Mouse (Mus musculus) embryonic facial prominence, embryonic 15.5 days (tissue): ENCODE measurements at regions not wholly inside any gene's neighbourhood (a gene's known extent, or its start where the extent isn't known, plus 50 kb on each side); places are given as distances from the start of the nearest gene placed in this dataset.

Source experiments
- ATAC-seq: fragments of 200-750 bp; cut with Nextera tagmentation; 2 replicates; pipeline ENCODE4 v1.8.0; 2017; ENCODE audit warnings: low read depth, moderate TSS enrichment; ENCODE audit not compliant: insufficient number of reproducible peaks, low FRiP score, low TSS enrichment
- H3K27ac ChIP-seq: fragments of 300-500 bp; sonication (generic); replicated peaks from 2 replicates; pipeline ENCODE4 v1.5.1; 2015; ENCODE audit warnings: mild to moderate bottlenecking, inconsistent platforms
- H3K27me3 ChIP-seq: fragments of 300-500 bp; sonication (generic); 2 replicates; pipeline ENCODE4 v1.6.1; 2015; ENCODE audit warnings: inconsistent platforms
- H3K36me3 ChIP-seq: fragments of 300-500 bp; sonication (generic); 2 replicates; pipeline ENCODE4 v1.6.1; 2015; ENCODE audit warnings: mild to moderate bottlenecking, inconsistent platforms
- H3K4me1 ChIP-seq: fragments of 300-500 bp; sonication (generic); 2 replicates; pipeline ENCODE4 v1.6.1; 2015; ENCODE audit warnings: inconsistent platforms
- H3K4me2 ChIP-seq: fragments of 300-500 bp; sonication (generic); replicated peaks from 2 replicates; pipeline ENCODE4 v1.6.1; 2015; ENCODE audit warnings: mild to moderate bottlenecking, inconsistent platforms
- H3K4me3 ChIP-seq: fragments of 300-500 bp; sonication (generic); replicated peaks from 2 replicates; pipeline ENCODE4 v1.5.1; 2015; ENCODE audit warnings: mild to moderate bottlenecking, inconsistent platforms
- H3K9ac ChIP-seq: fragments of 300-500 bp; sonication (generic); 2 replicates; pipeline ENCODE4 v1.6.1; 2015; ENCODE audit warnings: inconsistent platforms
- H3K9me3 ChIP-seq: fragments of 300-500 bp; sonication (generic); replicated peaks from 2 replicates; pipeline ENCODE4 v1.6.1; 2016; ENCODE audit warnings: inconsistent platforms
- WGBS: fragments of 180-500 bp; shearing (Covaris S2); methylation state at CpG from one replicate; pipeline ENCODE4 v1.1.7; 2015; 5-methylcytosine and 5-hydroxymethylcytosine counted together

- no peak for ATAC-seq
- H3K9ac ChIP-seq: no peak overlapping the region
- 72% methylated on average over 5 of the region's 5 CpGs for WGBS
- peaks cover 16% of the 10 kb centered on the region for H3K4me1 ChIP-seq
- H3K4me3 ChIP-seq: no peak overlapping the region
- no peaks in the 10 kb centered on the region for H3K36me3 ChIP-seq
- no peak overlapping the region for H3K4me2 ChIP-seq
- no peaks in the 10 kb centered on the region for H3K27me3 ChIP-seq
- no peaks in the 10 kb centered on the region for H3K9me3 ChIP-seq
- H3K27ac ChIP-seq: no peak overlapping the region
These were observed 93.3 kb upstream of the Ankrd55 start for GRCm38 (mm10) chr13:112194991-112195390.

GRCm38 (mm10) chr13:112196789-112197188 is 91.5 kb upstream of the Ankrd55 start:
- Histone ChIP-seq H3K9me3 (no peaks in the 10 kb centered on the region), H3K4me2 (peak overlapping the region; percentile 44), H3K4me3 (peak overlapping the region; percentile 15), H3K27ac (no peak overlapping the region), H3K9ac (no peak overlapping the region), H3K4me1 (peaks cover 16% of the 10 kb centered on the region), H3K36me3 (no peaks in the 10 kb centered on the region), H3K27me3 (no peaks in the 10 kb centered on the region)
- no peak for ATAC-seq
- 6% methylated on average over 13 of the region's 13 CpGs for WGBS

- 83% methylated on average over 8 of the region's 8 CpGs for WGBS
- ATAC-seq: no peak
- Histone ChIP-seq H3K9me3 (no peaks in the 10 kb centered on the region), H3K27me3 (no peaks in the 10 kb centered on the region), H3K4me1 (0 out of 2 replicates have a peak, but pooled peaks cover 9% of the 10 kb centered on the region), H3K4me3 (no peak overlapping the region), H3K27ac (no peak overlapping the region), H3K9ac (no peak overlapping the region), H3K4me2 (no peak overlapping the region), H3K36me3 (no peaks in the 10 kb centered on the region)
These were observed 84.5 kb upstream of the Ankrd55 start for GRCm38 (mm10) chr13:112203721-112204120.

GRCm38 (mm10) chr13:112204204-112204603 is 84.0 kb upstream of the Ankrd55 start:
- Histone ChIP-seq H3K9me3 (no peaks in the 10 kb centered on the region), H3K36me3 (no peaks in the 10 kb centered on the region), H3K27ac (no peak overlapping the region), H3K4me2 (no peak overlapping the region), H3K27me3 (no peaks in the 10 kb centered on the region), H3K4me1 (0 out of 2 replicates have a peak, but pooled peaks cover 9% of the 10 kb centered on the region), H3K4me3 (no peak overlapping the region), H3K9ac (no peak overlapping the region)
- no peak for ATAC-seq
- WGBS: 79% methylated on average over 3 of the region's 3 CpGs

GRCm38 (mm10) chr13:112204813-112205212 is 83.4 kb upstream of the Ankrd55 start:
- Histone ChIP-seq H3K36me3 (no peaks in the 10 kb centered on the region), H3K27me3 (no peaks in the 10 kb centered on the region), H3K9ac (no peak overlapping the region), H3K27ac (no peak overlapping the region), H3K9me3 (no peaks in the 10 kb centered on the region), H3K4me3 (no peak overlapping the region), H3K4me1 (0 out of 2 replicates have a peak, but pooled peaks cover 9% of the 10 kb centered on the region), H3K4me2 (no peak overlapping the region)
- ATAC-seq: no peak
- 59% methylated on average over 5 of the region's 5 CpGs for whole genome bisulfite sequencing

- no peak for ATAC-seq
- H3K4me3 ChIP-seq: no peak overlapping the region
- H3K27me3 ChIP-seq: no peaks in the 10 kb centered on the region
- H3K9me3 ChIP-seq: no peaks in the 10 kb centered on the region
- H3K9ac ChIP-seq: no peak overlapping the region
- H3K36me3 ChIP-seq: no peaks in the 10 kb centered on the region
- 0 out of 2 replicates have a peak, but pooled peaks cover 9% of the 10 kb centered on the region for H3K4me1 ChIP-seq
- H3K27ac ChIP-seq: no peak overlapping the region
- 38% methylated on average over 12 of the region's 12 CpGs for WGBS
- H3K4me2 ChIP-seq: no peak overlapping the region
These were observed 80.5 kb upstream of the Ankrd55 start for GRCm38 (mm10) chr13:112207617-112208235.

GRCm38 (mm10) chr13:112211841-112212240 is 76.4 kb upstream of the Ankrd55 start:
- Histone ChIP-seq H3K27ac (no peak overlapping the region), H3K9ac (no peak overlapping the region), H3K4me2 (no peak overlapping the region), H3K4me1 (0 out of 2 replicates have a peak, but pooled peaks cover 9% of the 10 kb centered on the region), H3K36me3 (no peaks in the 10 kb centered on the region), H3K27me3 (no peaks in the 10 kb centered on the region), H3K4me3 (no peak overlapping the region), H3K9me3 (no peaks in the 10 kb centered on the region)
- WGBS: 63% methylated on average over 9 of the region's 9 CpGs
- no peak for ATAC-seq

- H3K4me2 ChIP-seq: no peak overlapping the region
- no peak overlapping the region for H3K4me3 ChIP-seq
- no peaks in the 10 kb centered on the region for H3K27me3 ChIP-seq
- no peaks in the 10 kb centered on the region for H3K9me3 ChIP-seq
- no peaks in the 10 kb centered on the region for H3K36me3 ChIP-seq
- H3K27ac ChIP-seq: no peak overlapping the region
- H3K4me1 ChIP-seq: 0 out of 2 replicates have a peak, but pooled peaks cover 7% of the 10 kb centered on the region
- 81% methylated on average over 12 of the region's 12 CpGs for WGBS
- no peak overlapping the region for H3K9ac ChIP-seq
- ATAC-seq: no peak
These were observed 75.9 kb upstream of the Ankrd55 start for GRCm38 (mm10) chr13:112212391-112212790.

- WGBS: 72% methylated on average over 17 of the region's 17 CpGs
- no peak for ATAC-seq
- no peak overlapping the region for H3K4me3 ChIP-seq
These were observed 74.6 kb upstream of the Ankrd55 start for GRCm38 (mm10) chr13:112213652-112214081.

GRCm38 (mm10) chr13:112216084-112216483 is 72.2 kb upstream of the Ankrd55 start:
- Histone ChIP-seq H3K4me2 (no peak overlapping the region), H3K4me1 (peaks cover 2% of the 10 kb centered on the region; the same call in 1 of the 2 replicates), H3K27me3 (no peaks in the 10 kb centered on the region), H3K4me3 (no peak overlapping the region), H3K9me3 (no peaks in the 10 kb centered on the region), H3K27ac (no peak overlapping the region), H3K9ac (no peak overlapping the region), H3K36me3 (no peaks in the 10 kb centered on the region)
- ATAC-seq: no peak
- 94% methylated on average over 14 of the region's 14 CpGs for WGBS

More at GRCm38 (mm10) chr13:112213652-112214081, 74.6 kb upstream of the Ankrd55 start:
- no peak overlapping the region for H3K27ac ChIP-seq
- no peaks in the 10 kb centered on the region for H3K9me3 ChIP-seq
- H3K4me2 ChIP-seq: no peak overlapping the region
- H3K9ac ChIP-seq: no peak overlapping the region
- no peaks in the 10 kb centered on the region for H3K36me3 ChIP-seq
- no peaks in the 10 kb centered on the region for H3K4me1 ChIP-seq
- H3K27me3 ChIP-seq: no peaks in the 10 kb centered on the region

GRCm38 (mm10) chr13:112218389-112218788 is 69.9 kb upstream of the Ankrd55 start:
- 51% methylated on average over 5 of the region's 5 CpGs for WGBS
- no peak for ATAC-seq
- no peaks in the 10 kb centered on the region for H3K27me3 ChIP-seq
- H3K9me3 ChIP-seq: no peaks in the 10 kb centered on the region
- H3K27ac ChIP-seq: no peak overlapping the region
- no peak overlapping the region for H3K9ac ChIP-seq
- no peaks in the 10 kb centered on the region for H3K36me3 ChIP-seq
- H3K4me2 ChIP-seq: no peak overlapping the region
- H3K4me1 ChIP-seq: peaks cover 2% of the 10 kb centered on the region; the same call in 1 of the 2 replicates
- H3K4me3 ChIP-seq: no peak overlapping the region

- Histone ChIP-seq H3K36me3 (no peaks in the 10 kb centered on the region), H3K9me3 (no peaks in the 10 kb centered on the region), H3K4me3 (no peak overlapping the region), H3K27me3 (no peaks in the 10 kb centered on the region), H3K27ac (no peak overlapping the region), H3K4me2 (no peak overlapping the region), H3K4me1 (peaks cover 2% of the 10 kb centered on the region; the same call in 1 of the 2 replicates), H3K9ac (no peak overlapping the region)
- 77% methylated on average over 8 of the region's 8 CpGs for WGBS
- no peak for ATAC-seq
These were observed 68.1 kb upstream of the Ankrd55 start for GRCm38 (mm10) chr13:112220184-112220583.
